Mouse (Mus musculus) G1E (cell line): ENCODE data around the gene Atg7. TPM values are rescaled to one million over a fixed set of nuclear protein-coding genes. Genes with fewer than 3 reads are reported as not detected.
A peak's percentile ranks its signal among the peaks of the same experiment; 100 is the strongest.

Experiments used
- ATAC-seq: 2 replicates; pipeline ENCODE4 v1.8.0; 2016; ENCODE audit warnings: mild to moderate bottlenecking; ENCODE audit not compliant: insufficient number of reproducible peaks, poor library complexity, low FRiP score, severe bottlenecking; ENCODE audit errors: extremely low read depth
- DNase-seq: peaks from one replicate; pipeline ENCODE4 v3.0.0; 2012; ENCODE audit warnings: low spot score
- H3K27me3 ChIP-seq: 2 replicates; pipeline ENCODE4 v1.6.1; 2012; ENCODE audit warnings: mild to moderate bottlenecking, low read length, inconsistent platforms; ENCODE audit not compliant: insufficient read depth
- H3K36me3 ChIP-seq: replicated peaks from 2 replicates; pipeline ENCODE3; 2012; ENCODE audit warnings: mild to moderate bottlenecking, inconsistent platforms
- H3K4me1 ChIP-seq: 2 replicates; pipeline ENCODE4 v1.6.1; 2012; ENCODE audit warnings: low read depth, low read length, inconsistent platforms, mixed read lengths; ENCODE audit not compliant: insufficient read depth
- H3K4me3 ChIP-seq: 2 replicates; pipeline ENCODE4 v1.5.1; 2012; ENCODE audit warnings: low read depth, mild to moderate bottlenecking, inconsistent platforms, low read length, moderate library complexity, mixed read lengths
- H3K9me3 ChIP-seq: replicated peaks from 2 replicates; pipeline ENCODE4 v1.6.1; 2012; ENCODE audit warnings: inconsistent platforms
- CTCF ChIP-seq: IDR thresholded peaks from 2 replicates; pipeline ENCODE4 v1.5.1; 2012; ENCODE audit warnings: low read depth, low read length, inconsistent platforms, mixed read lengths
- GATA1 ChIP-seq: IDR thresholded peaks from 2 replicates; pipeline ENCODE4 v1.6.1; 2012; ENCODE audit warnings: borderline replicate concordance, low read length, inconsistent platforms, mixed read lengths
- GATA2 ChIP-seq: IDR thresholded peaks from 2 replicates; pipeline ENCODE4 v1.6.1; 2012; ENCODE audit warnings: low read depth, low read length, inconsistent platforms, borderline replicate concordance
- POLR2AphosphoS5 ChIP-seq: IDR thresholded peaks from 2 replicates; pipeline ENCODE4 v1.6.1; 2012; ENCODE audit warnings: low read depth, low read length, inconsistent platforms; ENCODE audit not compliant: insufficient replicate concordance
- TAL1 ChIP-seq: conservative IDR thresholded peaks from 2 replicates; pipeline ENCODE4 v1.6.1; 2012; ENCODE audit warnings: low read depth, low read length, inconsistent platforms, mixed read lengths
- polyA plus RNA-seq: library from polyadenylated mRNA; stranded (reverse); fragments of >175 nt; gene quantifications from 2 replicates; pipeline ENCODE4 v1.2.3, GENCODE M21; 2012
- total RNA-seq, 2 experiments: library from RNA; stranded (forward) in 1 of 2; stranded (reverse) in 1 of 2; fragments of 200-1000 nt in 1 of 2; fragments of >200 nt in 1 of 2; fragmentation: Nextera tagmentation in 1 of 2; gene quantifications; 2 replicates each; pipeline ENCODE4 v1.2.3; 2014 to 2017

Atg7 gene
- total and polyA plus RNA-seq, 3 experiments, result 19.4 to 47.4 (median 37.9) TPM

DNA sequence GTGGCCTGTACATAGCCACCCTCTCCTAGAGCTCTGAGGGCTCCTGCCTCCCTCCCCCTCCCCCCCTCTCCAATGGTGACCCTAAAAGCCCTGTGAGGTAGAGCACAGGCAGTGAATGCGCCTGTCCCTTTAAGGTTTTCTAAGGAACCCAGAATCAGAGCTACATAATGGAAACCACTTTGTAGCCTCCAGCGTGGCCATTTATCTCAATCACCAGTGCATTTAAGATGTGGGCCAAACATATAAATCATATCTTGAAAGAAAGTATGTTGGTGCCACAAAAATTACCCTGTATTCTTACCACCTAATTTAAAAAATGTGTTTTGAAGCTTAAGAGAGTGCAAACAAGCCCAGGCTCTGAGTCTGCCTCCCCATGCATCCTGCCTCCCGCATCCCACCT is 209.8 kb downstream of the Atg7 start:
- no peaks in the 10 kb centered on the region for H3K9me3 ChIP-seq
- DNase-seq, result no peak
- ATAC-seq, result no peak
- no peak for TF ChIP-seq GATA1
- no peak for TF ChIP-seq GATA2
- TF ChIP-seq POLR2AphosphoS5, result no peak
- no peak for TF ChIP-seq TAL1
- TF ChIP-seq CTCF, result no peak
- H3K4me3 ChIP-seq, result no peak overlapping the region
- H3K27me3 ChIP-seq, result peaks cover 5% of the 10 kb centered on the region; the same call in 1 of the 2 replicates
- peaks cover 38% of the 10 kb centered on the region for H3K36me3 ChIP-seq
- H3K4me1 ChIP-seq, result peaks cover 62% of the 10 kb centered on the region

GRCm38 (mm10) chr6:114854368-114854767 is 211.5 kb downstream of the Atg7 start:
- peaks cover 50% of the 10 kb centered on the region for H3K36me3 ChIP-seq
- TF ChIP-seq CTCF, result no peak
- no peak for TF ChIP-seq POLR2AphosphoS5
- TF ChIP-seq GATA1, result no peak
- no peak for TF ChIP-seq TAL1
- no peak for TF ChIP-seq GATA2
- peaks cover 56% of the 10 kb centered on the region for H3K4me1 ChIP-seq
- no peaks in the 10 kb centered on the region for H3K9me3 ChIP-seq
- peaks cover 3% of the 10 kb centered on the region; the same call in 1 of the 2 replicates for H3K27me3 ChIP-seq
- ATAC-seq, result no peak
- no peak for DNase-seq
- H3K4me3 ChIP-seq, result no peak overlapping the region

DNA sequence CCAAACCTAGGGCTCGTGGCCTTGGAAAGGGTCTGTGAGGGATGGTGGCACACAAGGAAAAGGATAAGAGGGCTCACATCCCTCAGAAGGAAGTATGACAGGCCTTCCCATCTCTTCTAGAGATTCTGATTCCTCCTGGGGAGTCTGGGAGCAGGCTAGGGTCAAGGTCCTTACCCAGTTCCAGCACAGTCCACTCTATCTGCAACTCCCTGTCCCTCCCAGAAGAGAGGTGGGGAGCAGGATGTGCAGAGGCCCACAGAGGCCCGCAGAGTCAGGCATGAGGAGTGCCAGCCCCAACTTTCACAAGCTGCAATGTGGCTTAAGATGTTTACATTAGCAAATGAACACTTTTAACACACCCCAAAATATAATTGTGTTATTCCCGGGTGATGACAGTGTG is 212.7 kb downstream of the Atg7 start:
- Histone ChIP-seq H3K27me3 (peaks cover 2% of the 10 kb centered on the region; the same call in 1 of the 2 replicates), H3K4me1 (peaks cover 53% of the 10 kb centered on the region), H3K36me3 (peaks cover 49% of the 10 kb centered on the region), H3K9me3 (no peaks in the 10 kb centered on the region), H3K4me3 (no peak overlapping the region)
- DNase-seq (no peak), ATAC-seq (no peak)
- TF ChIP-seq GATA1 (no peak), TAL1 (no peak), CTCF (no peak), GATA2 (no peak), POLR2AphosphoS5 (no peak)

- no peaks in the 10 kb centered on the region for H3K9me3 ChIP-seq
- DNase-seq (no peak), ATAC-seq (peak; percentile 25; the same call in 1 of the 2 replicates)
- TF ChIP-seq GATA2, result no peak
- TF ChIP-seq TAL1, result 0 out of 2 replicates have a peak, but pooled peaks have one; percentile 16
- peaks cover 2% of the 10 kb centered on the region; the same call in 1 of the 2 replicates for H3K27me3 ChIP-seq
- peaks cover 58% of the 10 kb centered on the region for H3K36me3 ChIP-seq
- H3K4me3 ChIP-seq, result no peak overlapping the region
- peaks cover 53% of the 10 kb centered on the region for H3K4me1 ChIP-seq
Observed at GRCm38 (mm10) chr6:114856501-114856900, 213.6 kb downstream of the Atg7 start.

- Histone ChIP-seq H3K36me3 (peaks cover 72% of the 10 kb centered on the region), H3K27me3 (no peaks in the 10 kb centered on the region), H3K4me3 (no peak overlapping the region), H3K4me1 (peaks cover 46% of the 10 kb centered on the region), H3K9me3 (no peaks in the 10 kb centered on the region)
- TF ChIP-seq GATA2, result no peak
- TF ChIP-seq CTCF, result no peak
- TF ChIP-seq GATA1, result no peak
- TF ChIP-seq POLR2AphosphoS5, result no peak
- no peak for TF ChIP-seq TAL1
- ATAC-seq (no peak), DNase-seq (no peak)
Observed at GRCm38 (mm10) chr6:114857996-114858721, 215.3 kb downstream of the Atg7 start.

GRCm38 (mm10) chr6:114858722-114859053 is 215.8 kb downstream of the Atg7 start:
- no peak for TF ChIP-seq GATA1
- TF ChIP-seq GATA2, result no peak
- TF ChIP-seq TAL1, result no peak
- no peak for TF ChIP-seq POLR2AphosphoS5
- TF ChIP-seq CTCF, result no peak
- Histone ChIP-seq H3K9me3 (no peaks in the 10 kb centered on the region), H3K27me3 (no peaks in the 10 kb centered on the region), H3K4me3 (no peak overlapping the region), H3K36me3 (peaks cover 75% of the 10 kb centered on the region), H3K4me1 (peaks cover 46% of the 10 kb centered on the region)
- ATAC-seq (no peak), DNase-seq (no peak)
